Mouse (Mus musculus) gastrocnemius, adult 8-10 months (tissue): ENCODE measurements around the gene Rnf41. TPM values are rescaled to one million over a fixed set of nuclear protein-coding genes. Genes with fewer than 3 reads are reported as not detected.

Experiments
- DNase-seq, 2 experiments: peaks; one replicate each; pipeline ENCODE4 v3.0.0; 2022; ENCODE audit warnings: low spot score in 2 of 2
- total RNA-seq, 4 experiments: library from RNA; stranded (reverse); gene quantifications; 2 replicates each; pipeline ENCODE4 v1.2.4; 2022

Gene Rnf41
- total RNA-seq, 4 experiments from 2014 or later, result 13.6 to 14.7 (median 14.1) TPM

DNA sequence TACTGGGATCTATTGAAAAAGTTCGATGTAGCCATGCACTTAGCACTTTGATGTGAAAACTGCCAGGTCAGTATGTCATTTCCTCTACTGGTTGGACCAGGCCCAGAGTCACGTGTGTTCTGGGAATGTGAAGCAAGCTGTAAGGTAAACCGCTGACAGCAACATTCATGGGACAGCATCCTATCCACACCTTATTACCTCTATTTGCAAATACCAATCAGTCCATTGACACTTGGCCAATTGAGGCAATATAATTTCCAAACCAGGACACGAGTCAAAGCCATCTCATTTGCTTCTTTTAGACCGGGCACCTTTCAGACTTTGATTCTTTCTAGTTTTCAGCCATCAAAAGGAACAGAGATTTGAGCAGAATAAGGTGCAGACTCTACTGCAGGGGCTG, 17.6 kb downstream of the Rnf41 start:
- DNase-seq, result no peak

DNA sequence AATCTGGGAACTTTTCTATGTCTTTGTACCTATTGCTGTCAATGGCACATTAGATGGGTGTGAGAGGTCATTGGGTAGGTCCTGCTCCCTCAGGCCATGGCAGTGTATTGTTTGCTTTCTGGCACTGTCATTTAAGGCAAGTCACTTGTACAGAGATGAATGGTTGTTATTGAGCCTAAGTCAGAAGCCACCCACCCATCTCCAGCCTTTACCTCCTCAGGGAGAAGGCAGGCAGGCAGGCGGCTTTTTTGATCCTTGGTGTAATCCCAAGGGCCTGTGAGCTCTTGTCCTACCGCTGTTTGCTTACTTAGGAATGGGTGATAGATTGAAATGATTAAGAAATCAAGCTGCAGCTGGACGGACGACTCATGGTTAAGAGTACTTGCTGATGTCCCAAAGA, 18.0 kb downstream of the Rnf41 start:
- DNase-seq, result no peak

DNA sequence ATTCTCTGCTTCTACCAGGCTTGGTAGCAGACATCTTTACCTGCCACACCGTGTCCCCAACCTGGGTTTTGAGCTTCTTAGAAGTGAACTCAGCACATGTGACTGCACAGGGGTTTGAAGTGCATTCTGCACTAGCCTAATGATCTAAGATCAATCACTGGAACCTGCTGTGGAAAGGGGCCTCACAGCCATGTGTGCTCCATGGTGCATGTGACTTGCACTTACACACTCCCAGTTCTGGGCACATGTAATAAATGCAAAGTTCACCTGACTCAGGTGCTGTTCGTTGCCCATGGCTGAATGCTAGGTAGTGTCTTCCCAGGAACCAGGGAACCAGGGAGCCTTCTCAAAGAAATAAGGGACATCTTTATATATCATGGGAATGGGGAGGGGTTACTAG, 22.0 kb downstream of the Rnf41 start:
- no peak for DNase-seq

DNA sequence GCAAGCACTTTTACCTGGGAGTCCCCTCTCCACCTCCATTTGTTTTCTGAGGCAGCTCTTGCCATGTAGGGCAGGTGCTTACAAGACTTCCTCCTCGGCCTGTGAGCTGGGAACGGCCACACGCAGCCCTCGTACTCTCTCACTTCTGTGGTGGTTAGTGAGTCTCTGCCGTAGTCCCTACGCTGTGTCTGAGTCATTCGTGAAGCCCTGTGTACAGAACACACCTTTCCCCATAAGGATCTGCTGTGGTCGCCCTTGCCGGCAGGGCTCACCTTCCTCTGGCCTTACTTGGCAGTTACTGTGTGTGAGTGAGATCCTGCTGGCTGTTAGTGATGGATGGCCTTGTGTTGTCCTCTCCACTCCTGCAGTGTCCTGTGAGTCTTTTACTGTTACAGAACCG, 23.2 kb downstream of the Rnf41 start:
- DNase-seq, result no peak

DNA sequence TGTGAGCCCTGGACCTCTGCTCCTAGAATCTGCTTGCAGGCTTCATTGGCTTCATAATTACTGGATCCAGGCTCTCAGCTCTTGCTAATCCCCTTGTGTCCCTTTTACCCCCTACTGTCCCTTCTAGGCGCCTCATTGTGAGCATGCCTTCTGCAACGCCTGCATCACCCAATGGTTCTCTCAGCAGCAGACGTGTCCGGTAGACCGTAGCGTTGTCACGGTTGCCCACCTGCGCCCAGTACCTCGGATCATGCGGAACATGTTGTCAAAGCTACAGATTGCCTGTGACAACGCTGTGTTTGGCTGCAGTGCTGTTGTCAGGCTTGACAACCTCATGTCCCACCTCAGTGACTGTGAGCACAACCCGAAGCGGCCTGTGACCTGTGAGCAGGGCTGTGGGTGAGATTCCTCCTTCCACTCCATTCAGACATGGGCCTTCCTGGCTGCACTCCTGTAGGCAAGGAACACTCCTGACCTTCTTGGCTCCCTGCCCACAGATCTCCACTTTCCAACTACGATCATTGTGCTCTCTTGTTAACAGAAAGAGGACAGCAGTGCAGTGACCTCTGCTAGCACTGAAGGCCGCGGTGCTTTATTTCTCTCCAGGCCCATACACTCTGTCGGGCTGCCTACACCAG, 23.8 kb downstream of the Rnf41 start:
- DNase-seq, result peak; percentile 35 to 44

DNA sequence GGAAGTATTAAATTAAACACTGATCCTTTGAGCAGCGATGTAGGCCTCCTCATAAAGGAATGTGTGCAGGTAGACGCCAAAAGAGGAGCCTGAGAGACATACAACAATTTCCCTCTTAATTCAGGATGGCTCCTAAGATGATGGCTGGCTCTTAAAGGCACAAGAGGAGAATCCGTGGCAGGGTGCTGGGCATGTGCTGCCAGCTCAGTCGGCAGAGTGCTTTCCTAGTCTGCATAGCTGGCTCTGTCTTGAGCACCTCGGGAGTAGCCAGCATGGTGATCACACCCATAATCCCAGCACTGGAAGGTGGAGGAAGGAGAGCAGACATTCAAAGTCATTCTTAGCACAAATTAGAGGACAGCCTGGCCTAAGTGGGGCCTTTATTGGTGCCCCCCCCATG, 24.4 kb downstream of the Rnf41 start:
- DNase-seq, result no peak

DNA sequence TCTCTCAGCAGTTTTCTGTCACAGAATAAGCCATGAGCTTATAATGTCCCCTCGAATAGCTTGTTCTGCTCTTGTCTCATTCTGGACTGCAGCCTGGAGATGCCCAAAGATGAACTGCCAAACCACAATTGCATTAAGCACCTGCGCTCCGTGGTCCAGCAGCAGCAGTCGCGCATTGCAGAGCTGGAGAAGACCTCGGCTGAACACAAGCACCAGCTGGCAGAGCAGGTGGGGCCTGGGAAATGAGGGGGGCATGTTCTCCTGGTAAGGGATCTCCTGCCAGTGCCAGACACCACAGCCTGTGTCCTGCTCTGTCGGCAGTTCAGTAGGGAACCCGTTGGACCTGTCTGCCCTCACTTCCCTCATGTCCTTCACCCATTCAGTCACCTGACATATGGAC, 24.9 kb downstream of the Rnf41 start:
- no peak for DNase-seq

DNA sequence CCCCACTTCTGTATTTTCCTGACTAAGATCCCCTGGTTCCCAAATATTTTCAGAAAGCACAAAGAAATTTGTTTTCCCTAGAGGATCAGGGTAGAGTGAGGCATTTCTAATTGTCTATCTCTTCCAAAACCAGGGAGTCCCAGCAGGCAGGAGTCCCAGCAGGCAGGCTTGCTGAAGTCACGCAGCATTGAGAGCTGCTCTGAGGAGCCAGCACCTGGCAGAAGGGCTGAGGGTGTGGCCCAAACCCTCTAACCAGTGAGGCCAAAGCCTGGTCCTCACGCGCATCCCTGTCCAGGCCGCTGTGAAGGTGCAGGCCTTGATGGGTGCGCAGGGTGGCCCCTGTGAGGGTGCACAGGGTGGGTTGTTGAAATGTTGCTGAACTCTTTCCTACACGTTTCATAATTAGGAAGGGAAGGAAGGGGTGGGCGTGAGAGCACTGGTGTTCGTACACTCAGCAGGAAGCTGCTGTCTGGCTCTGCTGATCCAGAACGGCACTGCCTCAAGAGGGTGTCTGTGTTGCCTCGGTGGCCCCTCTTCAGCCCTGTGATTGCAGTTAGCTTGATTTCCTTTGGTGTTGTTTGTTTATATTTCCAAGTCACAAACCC, 27.3 kb downstream of the Rnf41 start:
- DNase-seq, result no peak

DNA sequence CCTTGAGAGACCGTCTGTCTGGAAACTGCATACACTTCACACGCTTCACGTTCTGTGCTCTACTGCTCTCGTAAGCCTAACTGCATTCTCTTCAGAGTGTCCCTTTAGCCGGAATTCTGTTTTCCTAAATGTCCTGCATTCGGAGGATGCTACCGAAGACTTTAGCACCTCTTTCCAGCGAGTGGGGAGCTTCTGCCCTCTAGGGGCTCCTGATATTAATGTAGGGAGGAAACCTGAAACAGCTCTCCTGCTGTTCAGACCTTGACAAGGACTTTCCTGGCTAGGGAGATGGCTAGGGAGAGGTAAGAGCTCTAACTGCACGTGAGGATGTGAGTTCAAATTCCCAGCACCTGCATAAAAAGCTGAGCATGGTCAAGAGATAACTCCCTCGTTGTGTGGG, 28.9 kb downstream of the Rnf41 start:
- no peak for DNase-seq

DNA sequence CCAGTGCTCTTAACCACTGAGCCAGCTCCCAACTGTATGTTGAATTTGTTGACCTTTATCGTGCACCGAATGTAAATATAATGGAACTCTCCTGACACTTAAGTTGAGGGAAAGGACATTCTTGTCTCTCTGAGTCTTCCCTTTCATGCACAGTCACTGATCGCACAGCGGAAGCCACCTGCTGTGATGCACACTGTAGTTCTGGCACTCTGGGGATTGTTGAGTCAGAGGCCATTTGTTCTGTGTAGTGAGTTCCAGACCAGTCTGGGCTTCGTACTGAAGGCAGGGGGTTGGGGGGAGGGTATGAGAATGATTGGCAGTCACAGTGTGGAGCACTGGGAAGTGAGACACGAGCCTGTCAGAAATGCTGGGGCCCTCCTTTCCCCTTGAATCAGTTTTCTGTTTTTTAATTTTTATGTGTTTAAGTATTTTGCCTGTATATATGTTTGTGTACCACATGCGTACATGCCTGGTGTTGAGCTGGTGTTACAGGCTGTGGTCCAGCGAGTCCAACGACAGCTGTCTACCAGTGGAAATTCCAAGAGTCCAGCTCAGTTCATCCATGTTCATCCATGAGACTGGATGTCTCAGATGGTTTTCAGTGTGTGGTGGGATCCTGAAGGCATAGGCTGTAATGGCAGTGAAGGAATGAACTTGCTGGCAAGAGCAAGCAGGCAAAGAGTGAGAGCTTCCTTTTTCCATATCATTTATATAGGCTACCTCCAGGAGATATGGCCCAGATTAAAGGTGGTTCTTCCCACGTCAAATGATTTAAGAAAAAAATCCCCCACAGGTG, 30.1 kb downstream of the Rnf41 start:
- no peak for DNase-seq

DNA sequence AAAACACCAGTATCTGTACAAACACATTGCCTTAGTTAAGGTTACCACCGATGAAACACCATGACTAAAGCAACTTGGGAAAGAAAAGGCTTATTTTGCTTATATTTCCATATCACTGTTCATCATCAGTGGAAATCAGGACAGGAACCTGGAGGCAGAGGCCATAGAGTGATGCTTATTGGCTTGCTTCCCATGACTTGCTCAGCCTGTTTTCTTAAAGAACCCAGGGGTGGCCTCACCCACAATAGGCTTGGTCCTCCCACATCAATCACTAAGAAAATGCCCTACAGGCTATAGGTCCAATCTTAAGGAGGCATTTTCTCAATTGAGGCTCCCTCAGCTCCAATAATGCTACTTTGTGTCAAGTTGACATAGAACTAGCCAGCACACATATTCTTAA, 31.3 kb downstream of the Rnf41 start:
- no peak for DNase-seq

DNA sequence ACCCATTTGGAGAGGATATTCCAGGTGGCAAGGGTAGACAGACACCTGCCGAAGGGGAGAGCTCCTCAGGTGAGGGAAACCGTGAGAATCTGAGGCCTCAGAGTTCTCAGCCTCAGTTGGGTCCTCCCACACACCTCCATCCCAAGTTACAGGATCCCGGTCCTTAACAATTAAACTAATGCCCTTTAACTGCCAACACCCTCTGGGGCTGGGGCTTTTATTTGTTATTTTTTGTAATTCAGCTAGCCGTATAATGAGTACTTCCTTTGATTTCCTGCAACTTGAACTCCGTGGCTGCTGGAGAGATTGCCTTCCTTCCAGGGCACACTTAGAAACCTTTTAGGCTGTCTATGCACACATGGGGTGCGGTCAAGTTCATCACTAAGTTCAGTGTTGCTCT, 32.9 kb downstream of the Rnf41 start:
- no peak for DNase-seq

DNA sequence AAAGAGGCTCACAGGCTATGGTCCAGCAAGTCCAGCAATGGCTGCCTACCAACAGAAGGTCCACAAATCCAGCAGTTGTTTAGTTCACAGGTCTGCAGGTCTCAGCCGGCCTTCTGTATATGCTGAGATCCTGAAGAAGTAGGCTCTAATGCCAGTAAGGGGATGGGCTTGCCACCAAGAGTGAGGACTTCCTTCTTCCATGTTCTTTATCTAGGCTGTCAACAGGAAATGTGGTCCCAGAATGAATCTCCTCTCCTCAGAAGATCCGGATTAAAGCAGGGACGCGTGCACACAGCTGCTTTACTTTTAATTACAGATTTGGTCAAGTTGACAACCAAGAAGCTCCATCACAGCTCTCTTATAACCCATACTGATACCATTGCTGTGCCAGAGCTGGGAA, 34.0 kb downstream of the Rnf41 start:
- DNase-seq, result no peak

DNA sequence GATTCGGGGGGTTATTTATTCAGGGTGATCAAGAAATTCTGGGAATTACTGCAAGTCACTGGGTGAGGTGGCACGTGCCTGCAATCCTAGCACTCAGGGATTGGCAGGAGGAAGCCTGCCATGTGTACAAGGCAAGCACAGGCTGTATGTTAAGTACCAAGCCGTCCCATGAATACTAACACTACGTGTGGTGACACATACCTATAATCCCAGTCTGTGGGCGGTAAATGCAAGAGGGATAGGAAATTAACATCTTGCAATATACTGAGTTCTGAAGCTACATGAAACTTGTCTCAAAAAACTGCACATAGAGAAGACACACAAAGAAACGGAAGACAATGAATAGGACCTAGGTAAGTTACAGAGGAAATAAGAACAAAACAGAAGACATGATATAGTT, 39.6 kb downstream of the Rnf41 start:
- no peak for DNase-seq

DNA sequence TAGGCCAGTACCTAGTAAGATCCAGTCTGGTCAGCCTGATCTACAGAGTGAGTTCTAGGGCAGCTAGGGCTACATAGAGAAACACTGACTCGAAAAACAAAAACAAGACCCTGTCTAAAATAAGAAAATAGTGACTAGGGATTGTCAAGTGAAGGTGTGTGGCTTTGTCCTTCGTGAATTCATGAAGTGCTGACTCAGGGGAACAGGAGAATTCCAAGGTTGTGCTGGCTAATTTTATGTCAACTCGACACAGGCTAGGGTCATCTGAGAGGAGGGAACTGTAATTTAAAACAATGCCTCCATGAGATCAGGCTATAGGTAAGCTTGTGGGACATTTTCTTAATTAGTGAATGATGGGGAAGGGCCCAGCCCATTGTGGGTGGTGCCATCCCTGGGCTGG, 43.0 kb downstream of the Rnf41 start:
- no peak for DNase-seq

DNA sequence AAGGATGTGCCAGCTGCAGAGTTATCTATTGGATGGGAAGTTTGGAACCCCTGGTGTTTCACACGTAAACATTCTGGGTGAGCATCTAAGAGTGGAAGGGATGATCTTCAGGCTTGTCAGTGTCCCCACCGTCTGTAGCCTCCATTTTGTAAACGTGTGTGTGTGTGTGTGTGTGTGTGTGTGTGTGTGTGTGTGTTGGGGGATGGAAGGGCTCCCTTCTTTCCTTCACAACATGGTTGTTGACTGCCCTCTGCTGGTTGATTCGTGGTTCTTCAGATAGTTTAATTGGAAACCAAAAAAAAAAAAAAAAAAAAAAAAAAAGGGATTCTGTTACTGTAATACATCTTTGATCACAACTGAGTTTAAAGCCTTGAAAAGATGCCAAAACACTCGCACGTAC, 43.8 kb downstream of the Rnf41 start:
- peak; percentile 38 to 54 for DNase-seq

DNA sequence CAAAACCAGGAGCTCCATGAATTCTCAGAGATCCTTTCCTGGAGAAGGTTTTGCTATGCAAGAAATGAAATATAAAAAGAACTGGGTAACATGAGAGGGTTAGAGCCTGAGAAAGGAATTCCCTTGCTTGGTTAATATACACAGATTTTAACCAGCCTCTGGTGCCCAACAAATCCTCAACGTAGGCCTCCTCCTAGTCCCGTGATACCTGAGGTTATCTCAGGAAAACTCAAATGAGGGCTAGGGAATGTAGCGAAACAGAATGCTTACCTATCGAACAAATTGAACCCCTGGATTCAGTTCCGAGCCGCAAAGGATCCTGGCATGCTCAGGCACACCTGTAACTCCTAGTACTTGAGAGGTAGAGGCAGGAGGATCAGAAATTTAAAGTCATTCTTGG, 46.2 kb downstream of the Rnf41 start:
- no peak for DNase-seq

DNA sequence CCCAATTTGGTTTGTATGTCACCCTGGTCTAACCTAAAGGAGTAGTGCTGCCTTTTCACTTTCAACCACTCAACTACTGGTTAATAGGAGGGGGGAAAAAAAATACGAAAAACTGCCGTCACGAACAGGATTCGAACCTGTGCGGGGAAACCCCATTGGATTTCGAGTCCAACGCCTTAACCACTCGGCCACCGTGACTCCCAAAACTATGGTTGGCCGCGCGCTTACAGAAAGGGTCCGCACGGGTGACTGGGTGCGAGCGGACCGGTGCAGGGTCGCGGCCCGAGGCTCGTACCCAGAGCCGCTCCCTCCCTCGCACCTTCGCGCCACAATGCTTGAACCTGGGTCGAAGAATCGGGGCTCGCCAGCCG, 46.9 kb downstream of the Rnf41 start:
- DNase-seq, result peak; percentile 81 to 83

DNA sequence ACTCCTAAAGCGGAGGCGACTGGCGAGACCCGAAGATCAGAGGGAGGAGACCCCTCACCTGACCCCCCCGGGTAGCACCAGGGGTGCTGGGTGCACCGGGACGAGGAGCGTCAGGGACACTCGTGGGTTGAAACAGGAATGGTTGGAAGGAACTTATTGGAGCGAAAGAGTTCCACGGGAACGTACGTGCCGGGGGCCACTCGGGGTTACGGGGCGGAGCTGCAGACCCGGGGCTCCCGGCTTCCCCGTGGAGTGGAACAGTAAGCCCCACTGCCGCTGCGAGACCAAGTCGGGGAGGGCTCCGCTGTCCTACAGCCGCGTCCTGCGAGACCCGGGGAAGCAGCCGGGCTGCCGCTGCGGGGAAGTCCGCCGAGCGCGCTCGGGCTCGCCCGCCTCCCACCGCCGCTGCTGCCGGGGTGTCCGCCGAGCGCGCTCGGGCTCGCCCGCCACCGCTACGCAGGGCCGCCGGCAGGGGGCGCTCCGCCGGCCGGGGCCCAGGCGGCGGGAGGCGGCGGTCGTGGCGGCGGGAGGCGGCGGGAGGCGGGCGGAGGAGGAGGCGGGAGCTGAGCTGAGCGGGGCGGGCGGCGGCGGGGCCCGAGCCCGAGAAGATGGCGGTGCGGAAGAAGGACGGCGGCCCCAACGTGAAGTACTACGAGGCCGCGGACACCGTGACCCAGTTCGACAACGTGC, 47.4 kb downstream of the Rnf41 start, which contains the start of gene Smarcc2:
Gene Smarcc2, plus strand, starts transcription at position 530 of the 690 bp plus-strand sequence.
- peak; percentile 74 to 81 for DNase-seq

DNA sequence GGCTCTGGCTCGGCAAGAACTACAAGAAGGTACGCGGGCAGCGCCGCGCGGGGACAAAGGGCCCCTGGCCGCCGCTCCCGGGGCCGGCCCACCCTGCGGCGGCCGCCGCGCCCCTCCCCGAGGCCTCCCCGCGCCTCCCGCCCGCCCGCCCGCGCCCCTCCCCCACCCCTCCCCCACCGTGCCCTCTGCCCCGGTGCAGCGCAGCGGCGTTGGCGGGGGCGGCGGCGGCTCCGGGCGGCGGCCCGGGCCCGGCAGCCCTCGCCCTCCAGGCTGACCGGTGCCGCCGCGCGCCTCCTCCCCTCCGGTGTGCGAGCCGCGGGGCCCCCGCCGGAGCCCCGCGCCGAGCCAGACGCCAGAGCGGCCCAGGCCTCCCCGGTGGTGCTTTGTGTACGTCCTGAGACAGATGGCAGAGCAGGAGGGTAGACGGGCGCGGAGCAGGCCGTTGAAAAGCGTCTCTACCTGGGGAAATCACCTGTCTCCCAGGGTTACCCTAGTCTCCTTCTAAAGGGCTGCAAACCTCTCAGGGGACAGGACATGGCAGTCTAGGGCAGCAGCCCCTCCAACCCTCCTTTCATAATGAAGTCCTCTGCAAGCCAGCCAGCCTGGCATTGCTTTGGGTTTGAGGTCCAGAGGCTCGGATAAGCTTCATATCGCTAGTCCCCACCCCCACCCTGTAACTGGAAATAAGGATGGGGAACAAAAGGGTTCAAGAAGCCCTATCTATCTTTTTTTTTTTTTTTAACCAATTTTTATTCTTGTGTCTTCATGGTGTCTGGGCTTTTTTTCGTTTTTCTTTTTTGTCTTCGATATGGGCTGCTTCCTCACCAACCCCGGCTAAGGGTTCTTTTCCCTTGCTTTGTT, 48.2 kb downstream of the Rnf41 start:
- DNase-seq, result no peak

DNA sequence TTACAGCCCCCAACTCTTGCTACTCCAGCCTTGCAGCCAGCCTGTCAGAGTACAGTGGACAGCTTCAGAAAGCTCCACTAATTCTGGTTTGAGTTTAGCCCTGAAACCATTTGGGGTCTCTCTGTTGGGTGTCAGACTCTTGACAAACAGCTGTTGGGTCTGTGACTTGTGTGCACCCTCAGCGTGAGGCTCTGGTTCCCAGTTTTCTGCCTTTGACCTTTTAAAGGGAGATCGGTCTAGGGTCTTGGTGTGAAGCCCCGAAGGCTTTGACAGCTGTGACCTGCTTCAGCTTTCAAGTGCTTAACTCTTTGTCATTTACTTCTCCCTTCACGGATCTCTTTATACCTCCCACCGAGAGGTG, 48.8 kb downstream of the Rnf41 start:
- DNase-seq, result no peak
